Mouse (Mus musculus): ENCODE data around the gene Unk. TPM values are rescaled to one million over a fixed set of nuclear protein-coding genes. Genes with fewer than 3 reads are reported as not detected.

The Unk gene
- total and polyA plus RNA-seq, 2 experiments from 2014 or later: 22.5 to 43.8 TPM

GRCm38 (mm10) chr11:116104006-116104646, 74.0 kb downstream of the Unk start:
- 37% methylated on average over 14 of the region's 14 CpGs for WGBS

DNA sequence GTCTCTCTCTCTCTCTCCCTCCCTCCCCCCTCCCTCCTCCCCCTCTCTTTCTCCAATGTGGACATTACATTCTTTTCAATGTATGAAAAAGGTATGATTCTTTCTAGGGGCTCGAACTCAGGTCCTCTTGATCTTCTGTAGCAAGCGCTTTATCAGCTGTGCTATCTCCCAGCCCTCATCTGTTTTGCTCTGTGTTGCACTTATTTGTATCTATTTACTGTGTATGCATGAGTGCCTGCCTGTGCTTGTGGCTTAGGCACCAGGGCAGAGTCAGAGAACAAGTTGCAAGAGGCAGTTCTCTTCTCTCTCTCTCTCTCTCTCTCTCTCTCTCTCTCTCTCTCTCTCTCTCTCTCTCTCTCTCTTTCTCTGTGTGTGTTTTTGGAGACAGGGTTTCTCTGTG, 74.9 kb downstream of the Unk start:
- 87% methylated on average over 2 of the region's 2 CpGs for WGBS
- DNase-seq (no peak), ATAC-seq (no peak)
- H3K4me2 ChIP-seq (ENCODE audit: low read depth): no peak overlapping the region
- H3K9me3 ChIP-seq (ENCODE audit: low read length): no peaks in the 10 kb centered on the region
- peaks cover 33% of the 10 kb centered on the region for H3K27me3 ChIP-seq (ENCODE audit: insufficient read depth, low read length)
- H3K36me3 ChIP-seq (ENCODE audit: insufficient read depth): no peaks in the 10 kb centered on the region
- H3K27ac ChIP-seq (ENCODE audit: low read depth, low read length): no peak overlapping the region
- no peak for TF ChIP-seq CTCF (IDR thresholded peaks at IDR 0.05; ENCODE audit: low read depth)
- no peak overlapping the region for H3K4me3 ChIP-seq (ENCODE audit: low read depth, low read length)
- H3K9ac ChIP-seq: no peak overlapping the region
- no peaks in the 10 kb centered on the region for H3K4me1 ChIP-seq (ENCODE audit: insufficient read depth)

More at GRCm38 (mm10) chr11:116104006-116104646, 74.0 kb downstream of the Unk start:
- ATAC-seq (no peak), DNase-seq (no peak)
- peaks cover 24% of the 10 kb centered on the region; the same call in 1 of the 2 replicates for H3K27me3 ChIP-seq (ENCODE audit: insufficient read depth, low read length)
- H3K9ac ChIP-seq: no peak overlapping the region
- no peak overlapping the region for H3K4me3 ChIP-seq (ENCODE audit: low read depth, low read length)
- no peaks in the 10 kb centered on the region for H3K36me3 ChIP-seq (ENCODE audit: insufficient read depth)
- no peaks in the 10 kb centered on the region for H3K4me1 ChIP-seq (ENCODE audit: insufficient read depth)
- no peak for TF ChIP-seq CTCF (IDR thresholded peaks at IDR 0.05; ENCODE audit: low read depth)
- 0 out of 2 replicates have a peak overlapping the region, but pooled peaks have one; percentile 9 for H3K27ac ChIP-seq (ENCODE audit: low read depth, low read length)
- no peak overlapping the region for H3K4me2 ChIP-seq (ENCODE audit: low read depth)
- no peaks in the 10 kb centered on the region for H3K9me3 ChIP-seq (ENCODE audit: low read length)

- ATAC-seq (no peak), DNase-seq (no peak)
- H3K4me3 ChIP-seq (ENCODE audit: low read depth, low read length): no peak overlapping the region
- no peaks in the 10 kb centered on the region for H3K4me1 ChIP-seq (ENCODE audit: insufficient read depth)
- no peaks in the 10 kb centered on the region for H3K9me3 ChIP-seq (ENCODE audit: low read length)
- H3K27me3 ChIP-seq (ENCODE audit: insufficient read depth, low read length): peaks cover 42% of the 10 kb centered on the region
- H3K9ac ChIP-seq: no peak overlapping the region
- no peaks in the 10 kb centered on the region for H3K36me3 ChIP-seq (ENCODE audit: insufficient read depth)
- H3K27ac ChIP-seq (ENCODE audit: low read depth, low read length): no peak overlapping the region
- H3K4me2 ChIP-seq (ENCODE audit: low read depth): no peak overlapping the region
- no peak for TF ChIP-seq CTCF (IDR thresholded peaks at IDR 0.05; ENCODE audit: low read depth)
- 34% methylated on average over 32 of the region's 32 CpGs for WGBS
Observed at GRCm38 (mm10) chr11:116106154-116106962, 76.2 kb downstream of the Unk start.

DNA sequence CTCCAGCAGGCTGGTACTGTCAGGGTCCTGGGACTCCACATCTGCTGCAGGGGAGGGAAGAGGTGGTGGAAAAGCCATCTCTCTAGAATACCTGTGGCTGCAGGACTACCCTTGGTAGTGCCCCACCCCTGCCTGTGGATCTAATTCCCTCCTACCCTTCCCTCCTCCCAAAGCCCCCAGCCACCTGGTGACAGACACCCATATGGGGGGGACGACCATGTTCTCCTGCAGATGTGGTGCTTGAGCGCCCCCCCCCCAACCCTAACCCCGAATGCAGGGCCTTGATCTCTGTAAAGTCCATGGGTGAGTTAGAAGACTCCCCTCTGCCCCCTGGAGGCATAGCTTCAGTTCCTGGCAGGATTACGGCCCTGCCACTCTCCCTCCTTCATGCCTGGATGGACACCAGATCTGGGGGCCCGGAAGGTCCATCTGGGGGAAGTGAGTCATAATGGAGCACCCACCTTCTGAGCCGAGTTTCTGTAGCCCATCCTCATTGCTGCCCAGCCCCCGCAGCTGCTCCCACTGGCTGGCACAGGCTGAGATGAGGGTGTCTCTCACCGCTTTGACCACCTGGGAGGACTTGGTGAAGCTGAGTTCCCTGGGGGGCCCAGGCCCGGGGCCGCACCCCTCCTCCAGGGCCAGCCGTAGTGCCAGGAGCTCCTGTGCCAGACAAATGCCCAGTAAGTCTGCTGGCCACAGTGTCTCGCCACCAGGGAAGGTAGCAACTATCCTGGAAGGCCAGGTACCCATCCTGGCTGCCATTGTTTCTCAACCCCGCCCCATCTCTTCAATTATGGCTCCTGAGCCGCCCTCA, 77.0 kb downstream of the Unk start:
- Histone ChIP-seq H3K36me3 (ENCODE audit: insufficient read depth) (no peaks in the 10 kb centered on the region), H3K27me3 (ENCODE audit: insufficient read depth, low read length) (peaks cover 42% of the 10 kb centered on the region), H3K9me3 (ENCODE audit: low read length) (no peaks in the 10 kb centered on the region), H3K27ac (ENCODE audit: low read depth, low read length) (no peak overlapping the region), H3K4me2 (ENCODE audit: low read depth) (no peak overlapping the region; the same call in 1 of the 2 replicates), H3K4me3 (ENCODE audit: low read depth, low read length) (no peak overlapping the region), H3K9ac (no peak overlapping the region), H3K4me1 (ENCODE audit: insufficient read depth) (no peaks in the 10 kb centered on the region)
- no peak for DNase-seq
- 20% methylated on average over 13 of the region's 14 CpGs for WGBS
- ATAC-seq: no peak
- peak; percentile 19; the same call in 1 of the 2 replicates for TF ChIP-seq CTCF (IDR thresholded peaks at IDR 0.05; ENCODE audit: low read depth)

- Histone ChIP-seq H3K27me3 (ENCODE audit: insufficient read depth, low read length) (peaks cover 42% of the 10 kb centered on the region), H3K27ac (ENCODE audit: low read depth, low read length) (no peak overlapping the region), H3K4me3 (ENCODE audit: low read depth, low read length) (no peak overlapping the region), H3K9me3 (ENCODE audit: low read length) (no peaks in the 10 kb centered on the region), H3K4me1 (ENCODE audit: insufficient read depth) (no peaks in the 10 kb centered on the region), H3K36me3 (ENCODE audit: insufficient read depth) (no peaks in the 10 kb centered on the region), H3K4me2 (ENCODE audit: low read depth) (peak overlapping the region; percentile 56), H3K9ac (no peak overlapping the region)
- no peak for TF ChIP-seq CTCF (IDR thresholded peaks at IDR 0.05; ENCODE audit: low read depth)
- WGBS: 16% methylated on average over 19 of the region's 19 CpGs
- no peak for DNase-seq
- no peak for ATAC-seq
Observed at GRCm38 (mm10) chr11:116107777-116108285, 77.7 kb downstream of the Unk start.

GRCm38 (mm10) chr11:116108464-116109137, 78.5 kb downstream of the Unk start:
- Histone ChIP-seq H3K9me3 (ENCODE audit: low read length) (no peaks in the 10 kb centered on the region), H3K27me3 (ENCODE audit: insufficient read depth, low read length) (peaks cover 42% of the 10 kb centered on the region), H3K9ac (no peak overlapping the region), H3K27ac (ENCODE audit: low read depth, low read length) (no peak overlapping the region), H3K4me2 (ENCODE audit: low read depth) (peak overlapping the region; percentile 56), H3K4me1 (ENCODE audit: insufficient read depth) (no peaks in the 10 kb centered on the region), H3K36me3 (ENCODE audit: insufficient read depth) (no peaks in the 10 kb centered on the region), H3K4me3 (ENCODE audit: low read depth, low read length) (peak overlapping the region; percentile 32)
- WGBS: 4% methylated on average over 23 of the region's 23 CpGs
- ATAC-seq: peak; percentile 28; the same call in 1 of the 2 replicates
- DNase-seq: peak; percentile 46
- TF ChIP-seq CTCF (IDR thresholded peaks at IDR 0.05; ENCODE audit: low read depth): no peak
